Mouse (Mus musculus) c-Kit-positive CD71-negative TER-119-negative erythroid progenitor cells, embryonic 14.5 days (primary cell): ENCODE data around the gene Gm10295.

Source experiments
- DNase-seq: peaks from one replicate; pipeline ENCODE4 v3.0.0-alpha.2; 2013; ENCODE audit warnings: low read depth

Gm10295 gene

DNA sequence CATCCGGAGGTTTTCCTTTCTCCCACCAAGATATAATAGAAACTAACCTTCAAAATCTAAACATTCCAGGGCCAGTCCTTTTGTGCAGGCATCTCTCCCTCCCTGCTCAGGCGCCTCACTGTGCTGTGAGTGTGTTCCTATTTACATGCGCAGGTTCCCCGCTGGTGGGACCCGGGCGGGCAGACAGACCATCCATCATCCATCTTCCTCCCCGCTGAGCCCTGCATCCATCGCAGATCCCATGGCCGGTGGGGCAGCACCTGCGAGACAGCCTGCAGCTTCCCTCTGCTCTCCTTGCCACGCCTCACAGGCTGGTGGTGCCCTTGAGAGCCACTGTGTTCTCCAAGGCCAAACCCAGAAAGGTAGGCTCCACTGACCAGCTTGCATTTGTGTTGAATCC is at the start of gene Gm10295:
Gene Gm10295 (minus strand): TSS at position 122 of the 400 bp plus-strand sequence.
- no peak for DNase-seq

DNA sequence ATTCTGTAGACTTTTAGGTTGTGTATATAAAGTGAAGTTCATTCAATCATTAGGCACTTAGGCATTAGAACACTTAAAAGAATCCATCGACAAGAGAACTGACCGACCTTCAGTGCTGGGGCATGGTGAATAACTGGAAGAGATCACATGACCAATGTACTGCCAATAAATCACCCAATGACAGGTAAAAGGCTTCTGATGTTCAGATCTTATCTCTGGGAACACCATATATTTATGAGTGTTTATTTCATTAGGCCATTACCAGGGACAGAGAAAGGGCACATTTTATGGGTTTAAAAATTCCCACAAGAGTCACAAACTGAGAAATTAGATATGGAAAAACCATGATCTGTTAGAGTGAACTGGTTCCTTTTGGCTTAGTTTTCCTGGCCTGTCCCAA is 49.7 kb upstream of the Gm10295 start:
- no peak for DNase-seq

GRCm38 (mm10) chr7:71399891-71400632 is 48.8 kb upstream of the Gm10295 start:
- DNase-seq, result no peak

- DNase-seq, result no peak
Measured at GRCm38 (mm10) chr7:71398959-71399756, 47.9 kb upstream of the Gm10295 start.

GRCm38 (mm10) chr7:71398389-71398788 is 47.1 kb upstream of the Gm10295 start:
- DNase-seq, result no peak

- no peak for DNase-seq
Measured at GRCm38 (mm10) chr7:71392795-71393341, 41.6 kb upstream of the Gm10295 start.

DNA sequence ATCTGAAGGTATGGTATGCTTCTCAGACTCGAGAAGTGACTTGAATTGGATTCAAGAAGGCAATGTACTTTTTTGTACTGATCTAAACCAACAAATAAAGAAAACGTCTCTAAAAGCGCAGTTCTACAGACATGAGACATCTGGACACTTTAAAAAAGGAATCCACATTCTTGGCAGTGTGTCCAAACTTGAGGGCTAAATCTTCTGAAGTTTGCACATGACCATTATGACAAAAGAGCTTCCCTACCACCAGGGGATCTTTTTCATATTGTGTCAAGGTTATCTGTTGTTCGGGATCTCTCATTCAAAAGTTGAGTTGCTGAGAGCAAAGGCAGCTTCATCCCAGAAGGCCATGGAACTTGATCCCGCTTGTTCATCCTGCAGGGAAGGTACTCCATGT is 40.0 kb upstream of the Gm10295 start:
- DNase-seq, result no peak

DNA sequence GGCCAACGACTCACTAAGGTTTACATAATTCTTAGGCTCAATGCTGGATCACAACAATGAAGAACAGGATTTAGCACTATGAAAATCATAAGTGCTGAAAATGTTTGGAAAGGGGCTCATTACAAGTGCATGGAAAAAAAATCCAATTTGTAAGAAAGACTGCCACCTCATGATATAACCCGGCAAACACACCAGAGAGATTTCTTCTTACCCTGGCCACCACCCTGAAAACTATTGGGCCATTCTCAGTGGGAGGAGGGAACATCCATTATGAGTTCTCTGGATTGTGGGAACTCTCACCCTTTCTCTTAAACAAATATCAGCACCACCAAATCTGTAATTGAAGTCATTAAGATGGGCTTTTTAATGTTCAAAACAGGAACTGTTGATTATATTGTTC is 39.0 kb upstream of the Gm10295 start:
- DNase-seq, result no peak

DNA sequence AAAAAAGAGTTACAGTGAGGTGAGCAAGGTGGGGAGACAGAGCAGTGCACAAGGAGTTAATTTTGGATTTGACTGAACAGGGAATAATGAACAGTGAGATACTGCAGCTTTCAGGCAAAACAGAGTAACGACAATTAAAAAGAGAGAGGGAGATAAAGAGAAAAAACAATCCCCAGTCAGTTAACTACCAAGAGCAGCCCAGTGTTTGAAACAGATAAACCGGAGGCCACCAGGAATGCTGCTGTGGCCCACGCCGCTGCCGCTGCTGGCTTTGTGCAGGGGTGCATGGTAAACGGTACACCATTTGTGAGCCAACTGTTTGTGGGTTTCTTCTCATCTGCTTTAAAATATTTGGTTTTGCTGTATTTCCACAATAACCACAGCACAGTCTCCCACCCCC is 34.8 kb upstream of the Gm10295 start:
- DNase-seq, result no peak

- no peak for DNase-seq
Measured at GRCm38 (mm10) chr7:71384921-71385320, 33.6 kb upstream of the Gm10295 start.

- no peak for DNase-seq
Measured at GRCm38 (mm10) chr7:71383341-71384130, 32.3 kb upstream of the Gm10295 start.

- no peak for DNase-seq
Measured at GRCm38 (mm10) chr7:71379826-71380825, 28.8 kb upstream of the Gm10295 start.

- peak; percentile 29 for DNase-seq
Measured at GRCm38 (mm10) chr7:71378812-71379760, 27.8 kb upstream of the Gm10295 start.

DNA sequence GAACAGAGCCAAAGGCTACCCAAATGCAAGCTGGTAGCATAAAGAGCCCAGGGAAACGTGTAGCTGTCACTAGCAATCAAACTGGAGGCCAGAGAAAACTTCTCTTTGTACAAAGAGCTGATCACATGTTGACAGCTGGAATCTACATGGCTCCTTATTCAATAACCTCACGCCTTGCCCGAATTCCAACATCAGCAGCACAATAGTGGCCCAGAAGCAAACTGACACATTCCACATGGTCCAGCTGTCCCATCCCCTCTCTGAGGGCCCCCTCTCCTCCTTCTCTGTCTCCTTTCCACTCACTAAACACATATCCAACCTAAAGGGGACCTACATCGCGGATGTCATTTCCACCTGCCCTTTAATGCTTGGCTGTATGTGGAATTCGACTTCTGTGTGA is 26.7 kb upstream of the Gm10295 start:
- no peak for DNase-seq

- DNase-seq, result no peak
Measured at GRCm38 (mm10) chr7:71374059-71374458, 22.8 kb upstream of the Gm10295 start.

- no peak for DNase-seq
Measured at GRCm38 (mm10) chr7:71371916-71372315, 20.6 kb upstream of the Gm10295 start.

GRCm38 (mm10) chr7:71370746-71371145 is 19.5 kb upstream of the Gm10295 start:
- no peak for DNase-seq

GRCm38 (mm10) chr7:71370128-71370527 is 18.8 kb upstream of the Gm10295 start:
- DNase-seq, result no peak

DNA sequence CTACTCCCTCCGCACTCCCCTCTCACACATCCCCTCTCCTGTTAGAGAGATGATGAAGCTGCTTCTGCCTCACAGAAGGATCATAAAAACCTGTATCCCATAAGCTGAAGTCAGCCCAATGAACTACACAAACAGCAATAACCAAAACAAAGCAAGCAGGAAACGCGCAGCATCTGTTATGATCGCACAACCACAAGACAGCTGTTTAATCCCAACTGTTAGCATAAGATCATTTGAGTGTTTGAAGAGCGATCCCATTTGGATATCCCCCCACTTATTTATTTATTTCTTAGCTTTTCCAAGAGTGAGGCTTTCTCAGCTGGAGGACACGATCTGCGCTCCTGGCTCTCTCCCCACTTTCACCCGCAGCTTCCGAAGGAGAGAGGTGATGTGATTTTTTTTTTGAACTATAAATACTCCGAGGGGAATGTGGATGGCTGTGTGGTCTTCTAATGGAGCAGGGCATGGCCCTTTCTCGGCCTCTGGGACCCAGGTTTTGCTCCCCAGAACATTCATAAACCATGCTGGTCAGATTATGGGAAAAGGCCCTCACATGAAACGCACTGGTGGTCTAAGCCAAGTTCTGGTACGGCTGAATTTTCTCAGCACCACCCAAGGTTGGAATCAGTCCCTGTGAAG is 17.4 kb upstream of the Gm10295 start:
- no peak for DNase-seq
